In the genomic region with DNA sequence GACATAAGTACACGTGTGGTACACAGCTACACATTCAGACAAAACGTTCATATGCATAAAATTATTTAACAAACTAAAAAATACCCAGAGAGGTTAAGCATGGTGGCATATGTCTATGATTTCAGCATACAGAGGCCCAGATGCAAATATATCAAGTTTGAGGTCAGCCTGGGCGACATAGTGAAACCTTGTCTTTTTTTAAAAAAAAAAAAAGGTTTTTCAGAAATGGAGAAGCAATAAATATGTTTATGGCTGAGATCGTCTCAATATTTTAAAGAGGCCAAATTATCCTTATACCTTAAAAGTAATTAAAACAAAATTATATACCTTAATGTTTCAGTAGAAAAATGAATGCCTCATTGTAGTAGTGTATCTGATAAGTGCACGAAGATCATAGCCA, we compare ENCODE assay signal across 32 mouse cellular contexts.
"Had no signal": no experiment of that assay in that cellular context is flagged by ENCODE, and none has a peak within 500 bp of the region (broad histone marks: within the 10 kb centered on the region; RNA-seq: fewer than 3 reads in every experiment).

No protein-coding gene starts in this region.

- H3K4me3 ChIP-seq: heart, embryonic 10.5 days; heart, embryonic 12.5 days; heart, embryonic 13.5 days; heart, embryonic 15.5 days; hindbrain, embryonic 10.5 days; hindbrain, embryonic 12.5 days; hindbrain, embryonic 13.5 days; hindbrain, embryonic 15.5 days; intestine, embryonic 15.5 days; kidney, embryonic 15.5 days; layer of hippocampus, adult 2 months; left cerebral cortex, adult 2 months had no signal

- H3K36me3 ChIP-seq: heart, embryonic 10.5 days; heart, embryonic 12.5 days; heart, embryonic 13.5 days; heart, embryonic 15.5 days; hindbrain, embryonic 10.5 days; hindbrain, embryonic 12.5 days; hindbrain, embryonic 13.5 days; hindbrain, embryonic 15.5 days; intestine, embryonic 15.5 days; kidney, embryonic 15.5 days had no signal

- H3K9me3 ChIP-seq: heart, embryonic 10.5 days; heart, embryonic 12.5 days; heart, embryonic 13.5 days; heart, embryonic 15.5 days; hindbrain, embryonic 10.5 days; hindbrain, embryonic 12.5 days; hindbrain, embryonic 13.5 days; hindbrain, embryonic 15.5 days; intestine, embryonic 15.5 days; kidney, embryonic 15.5 days had no signal

- H3K4me2 ChIP-seq: heart, embryonic 11.5 days; heart, embryonic 12.5 days; heart, embryonic 13.5 days; heart, embryonic 15.5 days; hindbrain, embryonic 12.5 days; hindbrain, embryonic 13.5 days; hindbrain, embryonic 14.5 days; hindbrain, embryonic 15.5 days; intestine, embryonic 15.5 days; kidney, embryonic 15.5 days had no signal

- H3K9ac ChIP-seq: heart, embryonic 12.5 days; heart, embryonic 13.5 days; heart, embryonic 15.5 days; hindbrain, embryonic 12.5 days; hindbrain, embryonic 13.5 days; hindbrain, embryonic 14.5 days; hindbrain, embryonic 15.5 days; intestine, embryonic 15.5 days; kidney, embryonic 15.5 days had no signal

- DNase-seq: heart, postnatal 10 days; heart, postnatal 14 days; heart, postnatal 36 days; heart, postnatal 4 days; kidney, adult 11 months; kidney, adult 18-20 months; kidney, adult 2 months; kidney, adult 8-10 months; kidney, adult 9 months; kidney, postnatal 10 days; kidney, postnatal 14 days; kidney, postnatal 25 days; kidney, postnatal 36 days; kidney, postnatal 4 days; layer of hippocampus, adult 9-11 months; layer of hippocampus, postnatal 36 days had no signal

- H3K4me1 ChIP-seq: heart, embryonic 10.5 days; heart, embryonic 15.5 days; hindbrain, embryonic 10.5 days; hindbrain, embryonic 12.5 days; hindbrain, embryonic 13.5 days; hindbrain, embryonic 15.5 days had no signal

- H3K27me3 ChIP-seq: intestine, embryonic 15.5 days had no signal

- H3K27ac ChIP-seq: heart, embryonic 10.5 days; heart, embryonic 13.5 days; heart, embryonic 15.5 days; hindbrain, embryonic 10.5 days; hindbrain, embryonic 12.5 days; hindbrain, embryonic 13.5 days; hindbrain, embryonic 14.5 days; hindbrain, embryonic 15.5 days; hindbrain, postnatal 0 days; intestine, embryonic 15.5 days; kidney, embryonic 15.5 days; kidney, postnatal 0 days; layer of hippocampus, adult 2 months; left cerebral cortex, adult 2 months had no signal
